Mouse (Mus musculus) olfactory bulb, adult 2 months (tissue): ENCODE measurements around the gene Fam47e. TPM values are rescaled to one million over a fixed set of nuclear protein-coding genes. Genes with fewer than 3 reads are reported as not detected.

Source experiments
- H3K27ac ChIP-seq: fragments of 200-500 bp; 2 replicates; pipeline ENCODE4 v1.5.1; 2012; ENCODE audit warnings: low read depth, low read length; ENCODE audit not compliant: insufficient read depth
- H3K4me1 ChIP-seq: fragments of 200-500 bp; 2 replicates; pipeline ENCODE4 v1.6.1; 2012; ENCODE audit warnings: low read length; ENCODE audit not compliant: control insufficient read depth, insufficient read depth
- H3K4me3 ChIP-seq: fragments of 200-500 bp; 2 replicates; pipeline ENCODE4 v1.5.1; 2012; ENCODE audit warnings: mild to moderate bottlenecking, low read depth, low read length, moderate library complexity; ENCODE audit not compliant: insufficient read depth
- CTCF ChIP-seq: fragments of 200-500 bp; IDR thresholded peaks from 2 replicates; pipeline ENCODE4 v1.5.1; 2012; ENCODE audit warnings: low read depth, mild to moderate bottlenecking, low read length, moderate library complexity; ENCODE audit not compliant: insufficient read depth
- POLR2A ChIP-seq: fragments of 200-500 bp; IDR thresholded peaks from 2 replicates; pipeline ENCODE4 v1.6.1; 2012; ENCODE audit warnings: mild to moderate bottlenecking, low read depth, low read length, moderate library complexity; ENCODE audit not compliant: insufficient read depth
- WGBS: fragments of 180-500 bp; shearing (Covaris S2); methylation state at CpG from one replicate; pipeline ENCODE4 v1.1.7; 2018; 5-methylcytosine and 5-hydroxymethylcytosine counted together
- polyA plus RNA-seq: library from polyadenylated mRNA; stranded (reverse); fragments of >200 nt; gene quantifications from 2 replicates; pipeline ENCODE4 v1.2.4, GENCODE M21; 2012; ENCODE audit warnings: low replicate concordance; ENCODE audit not compliant: missing spikeins, insufficient read depth, insufficient read length

Gene Fam47e
- polyA plus RNA-seq, 1 experiment = not detected

DNA sequence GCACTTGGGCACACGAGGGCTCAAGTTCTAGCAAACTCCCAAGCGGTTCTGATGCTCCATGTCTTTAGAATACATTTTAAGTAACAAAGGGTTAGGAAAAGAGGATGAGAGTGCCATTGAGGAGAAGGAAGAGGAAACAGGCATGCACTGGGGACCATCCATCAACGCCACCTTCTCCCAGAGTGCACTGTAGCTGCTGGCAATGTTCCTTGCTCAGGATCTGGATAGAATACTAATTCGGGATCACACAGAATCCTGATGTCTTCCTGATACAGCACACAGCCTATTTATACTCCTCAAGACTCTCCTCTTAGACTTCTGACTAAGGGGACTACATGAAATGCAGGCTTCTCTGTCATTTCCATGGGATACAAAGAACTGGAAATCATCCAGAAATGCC lies 15.2 kb upstream of the Fam47e start:
- TF ChIP-seq POLR2A (no peak), CTCF (no peak)
- WGBS = 67% methylated on average over 4 of the region's 4 CpGs
- Histone ChIP-seq H3K4me1 (no peaks in the 10 kb centered on the region), H3K4me3 (no peak overlapping the region), H3K27ac (no peak overlapping the region)

DNA sequence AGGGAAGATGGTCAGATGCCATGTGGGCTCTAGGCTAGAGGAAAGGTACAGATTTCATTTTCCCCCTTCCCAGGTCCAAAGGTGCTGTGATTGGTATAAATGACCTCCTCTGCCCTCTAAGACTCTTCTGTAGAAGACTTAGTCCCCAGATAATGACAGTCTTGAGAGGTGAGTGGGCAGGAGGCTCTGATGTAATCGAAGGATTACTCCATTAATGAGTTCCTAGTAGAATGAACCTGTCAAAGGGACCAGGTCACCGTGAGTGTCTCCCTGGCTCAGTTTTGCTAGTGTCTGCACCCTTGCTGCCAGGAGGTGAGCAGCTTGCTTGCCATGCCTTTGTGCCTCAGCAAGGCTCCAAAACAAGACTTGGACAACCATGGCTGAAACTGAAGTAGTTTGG lies 2.3 kb upstream of the Fam47e start:
- WGBS = 89% methylated on average over 2 of the region's 2 CpGs
- TF ChIP-seq CTCF (no peak), POLR2A (no peak)
- Histone ChIP-seq H3K4me3 (no peak overlapping the region), H3K27ac (no peak overlapping the region), H3K4me1 (peaks cover 5% of the 10 kb centered on the region)

DNA sequence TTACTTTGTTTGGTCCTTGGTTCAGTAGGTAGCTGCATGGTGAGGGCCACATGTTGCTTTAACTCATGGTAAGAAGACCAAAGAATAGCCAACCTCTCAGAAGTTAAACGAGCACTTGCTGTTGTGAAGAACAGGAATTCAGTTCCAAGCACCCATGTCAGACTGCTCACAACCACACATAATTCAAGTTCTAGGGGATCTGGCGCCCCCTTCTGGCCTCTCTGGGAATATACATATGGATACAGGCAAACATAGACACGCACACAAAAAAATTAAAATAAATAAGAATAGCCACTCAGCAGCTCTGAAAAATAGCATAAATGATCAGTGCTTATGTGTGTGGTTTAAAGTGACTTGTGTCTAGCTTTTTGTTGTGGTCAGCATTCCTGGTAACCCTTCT lies 930 bp upstream of the Fam47e start:
- WGBS = 64% methylated on average over 3 of the region's 3 CpGs
- Histone ChIP-seq H3K4me1 (peaks cover 5% of the 10 kb centered on the region), H3K27ac (no peak overlapping the region), H3K4me3 (no peak overlapping the region)
- TF ChIP-seq POLR2A = no peak
- no peak for TF ChIP-seq CTCF

GRCm38 (mm10) chr5:92554443-92554842 lies 426 bp upstream of the Fam47e start:
- no peak overlapping the region for H3K4me3 ChIP-seq
- WGBS = 41% methylated on average over 4 of the region's 4 CpGs
- H3K4me1 ChIP-seq = peaks cover 5% of the 10 kb centered on the region
- TF ChIP-seq CTCF (no peak), POLR2A (no peak)
- H3K27ac ChIP-seq = no peak overlapping the region

DNA sequence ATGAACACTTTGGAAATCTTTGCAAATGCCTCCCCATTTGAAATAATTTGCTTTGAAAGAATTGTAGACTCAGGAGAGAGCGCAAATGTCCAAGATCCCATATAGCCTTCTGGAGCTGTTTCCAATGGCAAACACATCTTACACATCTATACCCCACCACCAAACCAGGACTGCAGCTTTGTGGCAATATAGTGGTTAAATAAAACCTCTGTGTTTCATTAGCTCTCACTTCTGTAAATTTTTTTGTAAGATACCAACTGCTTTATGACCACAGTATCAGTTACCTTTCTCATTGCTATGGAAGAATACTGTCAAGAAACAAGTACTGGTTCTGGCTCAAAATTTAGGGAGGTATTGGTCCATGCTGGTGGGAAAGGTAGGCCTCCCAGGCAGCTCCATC lies 1.0 kb downstream of the Fam47e start:
- WGBS = 94% methylated on average over 1 of the region's 1 CpGs
- no peak for TF ChIP-seq POLR2A
- no peak for TF ChIP-seq CTCF
- no peak overlapping the region for H3K4me3 ChIP-seq
- peaks cover 5% of the 10 kb centered on the region for H3K4me1 ChIP-seq
- no peak overlapping the region for H3K27ac ChIP-seq

GRCm38 (mm10) chr5:92557508-92557907 lies 2.6 kb downstream of the Fam47e start:
- 96% methylated on average over 1 of the region's 1 CpGs for WGBS
- TF ChIP-seq POLR2A = no peak
- TF ChIP-seq CTCF = no peak
- Histone ChIP-seq H3K4me1 (peaks cover 5% of the 10 kb centered on the region), H3K27ac (no peak overlapping the region), H3K4me3 (no peak overlapping the region)

DNA sequence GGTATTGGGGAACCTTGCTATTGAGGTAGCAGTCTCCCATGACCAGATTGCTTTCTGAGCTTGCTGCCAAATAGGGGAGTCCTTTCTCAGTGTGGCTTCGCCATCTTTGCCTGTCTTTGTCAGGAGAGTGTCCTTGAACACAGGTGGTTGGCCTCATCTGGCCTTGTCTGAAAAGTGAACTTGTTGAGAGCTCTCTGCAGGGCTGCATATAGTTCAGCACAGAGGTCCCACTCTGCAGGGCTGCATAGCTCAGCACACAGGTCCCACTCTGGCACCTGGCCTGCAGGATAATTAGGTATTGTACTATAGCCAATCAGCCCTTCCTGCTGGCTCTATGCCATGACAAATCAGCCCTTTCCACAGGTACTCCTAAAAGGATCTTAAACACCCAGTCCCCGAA lies 5.3 kb downstream of the Fam47e start:
- WGBS = 74% methylated on average over 2 of the region's 2 CpGs
- Histone ChIP-seq H3K4me3 (no peak overlapping the region), H3K27ac (no peak overlapping the region), H3K4me1 (no peaks in the 10 kb centered on the region)
- TF ChIP-seq POLR2A (no peak), CTCF (no peak)

GRCm38 (mm10) chr5:92562002-92562401 lies 7.1 kb downstream of the Fam47e start:
- Histone ChIP-seq H3K27ac (no peak overlapping the region), H3K4me3 (no peak overlapping the region), H3K4me1 (no peaks in the 10 kb centered on the region)
- WGBS = 84% methylated on average over 13 of the region's 13 CpGs
- TF ChIP-seq CTCF (no peak), POLR2A (no peak)

GRCm38 (mm10) chr5:92571232-92571631 lies 16.4 kb downstream of the Fam47e start:
- Histone ChIP-seq H3K4me3 (no peak overlapping the region), H3K4me1 (no peaks in the 10 kb centered on the region), H3K27ac (no peak overlapping the region)
- TF ChIP-seq CTCF (no peak), POLR2A (no peak)
- 93% methylated on average over 4 of the region's 4 CpGs for WGBS

DNA sequence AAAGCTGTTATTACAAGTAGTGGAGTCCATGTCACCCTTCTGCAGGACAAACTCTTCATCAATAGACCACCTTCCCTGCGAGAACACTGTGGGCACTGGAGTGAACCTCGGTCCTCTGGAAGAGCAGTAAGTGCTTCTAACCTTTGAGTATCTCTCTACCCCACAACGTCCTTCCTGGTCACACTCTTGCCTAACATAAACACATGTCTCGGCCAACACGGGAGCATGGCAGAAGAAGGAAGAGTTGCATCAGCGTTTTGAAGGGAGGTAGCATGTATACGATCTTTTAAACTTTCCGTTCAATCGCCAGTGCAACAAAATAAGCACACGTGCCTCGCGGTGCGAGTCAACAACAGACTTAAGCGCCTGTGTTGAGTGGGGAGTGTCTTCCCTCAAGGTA lies 24.7 kb downstream of the Fam47e start:
- WGBS = 85% methylated on average over 14 of the region's 14 CpGs
- TF ChIP-seq CTCF (no peak), POLR2A (no peak)
- Histone ChIP-seq H3K27ac (no peak overlapping the region), H3K4me3 (no peak overlapping the region), H3K4me1 (no peaks in the 10 kb centered on the region)
